Mouse (Mus musculus) myocyte (in vitro differentiated cells): Measurements from ENCODE around the gene Mlx.

Experiments used
- MYOD1 ChIP-seq, 3 experiments: IDR thresholded peaks; one replicate each; pipeline ENCODE4 v1.6.1; 2011; ENCODE audit warnings: control low read depth in 2 of 3, low read depth in 2 of 3, mild to moderate bottlenecking in 2 of 3, moderate library complexity in 1 of 3; ENCODE audit not compliant: insufficient read length in 2 of 3, control insufficient read depth in 1 of 3
- POLR2A ChIP-seq: IDR thresholded peaks from one replicate; pipeline ENCODE4 v1.6.1; 2011; ENCODE audit warnings: low read depth, mild to moderate bottlenecking, control low read depth, moderate library complexity; ENCODE audit not compliant: insufficient read length
- POLR2AphosphoS2 ChIP-seq: IDR thresholded peaks from one replicate; pipeline ENCODE4 v1.6.1; 2011; ENCODE audit warnings: low read depth, control low read depth; ENCODE audit not compliant: insufficient read length
- TCF12 ChIP-seq: IDR thresholded peaks from one replicate; pipeline ENCODE4 v1.6.1; 2011; ENCODE audit warnings: mild to moderate bottlenecking, control low read depth; ENCODE audit not compliant: poor library complexity, insufficient read depth, severe bottlenecking
- USF1 ChIP-seq: IDR thresholded peaks from one replicate; pipeline ENCODE4 v1.6.1; 2011; ENCODE audit warnings: low read depth, mild to moderate bottlenecking, control low read depth, moderate library complexity

GRCm38 (mm10) chr11:101137000-101137399 lies 49.9 kb downstream of the Mlx start:
- no peak for TF ChIP-seq POLR2A
- no peak for TF ChIP-seq MYOD1 (IDR thresholded peaks at IDR 0.05; ENCODE audit: control insufficient read depth in 1 of 3, insufficient read length in 2 of 3, low read depth in 2 of 3)
- no peak for TF ChIP-seq TCF12
- TF ChIP-seq USF1, result no peak
- TF ChIP-seq POLR2AphosphoS2, result no peak
